Mouse (Mus musculus): ENCODE data around the gene Hrh1. TPM values are rescaled to one million over a fixed set of nuclear protein-coding genes. Genes with fewer than 3 reads are reported as not detected.

The Hrh1 gene
- total and polyA plus RNA-seq, 3 experiments, result not detected

DNA sequence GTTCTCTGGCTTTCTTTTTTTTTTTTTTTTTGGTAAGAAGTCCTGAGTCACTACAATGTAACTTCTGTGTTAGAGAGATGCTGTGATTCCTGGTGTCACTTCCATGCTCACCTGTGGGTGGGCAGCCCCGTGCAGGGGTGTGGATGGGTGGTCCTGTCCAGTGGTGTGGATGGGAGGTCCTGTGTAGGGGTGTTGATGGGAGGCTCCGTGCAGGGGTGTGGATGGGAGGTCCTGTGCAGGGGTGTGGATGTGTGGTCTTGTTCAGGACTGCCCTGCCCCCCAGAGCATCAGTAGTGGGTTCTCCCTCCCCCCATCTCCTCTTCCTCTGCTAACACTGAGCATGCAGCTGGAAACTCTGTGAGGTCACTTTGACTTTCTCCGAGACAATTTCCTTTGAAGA, 34.9 kb downstream of the Hrh1 start:
- no peak for DNase-seq (ENCODE audit: extremely low read depth)
- Histone ChIP-seq H3K27me3 (replicated peaks) (peaks cover 93% of the 10 kb centered on the region), H3K9me3 (replicated peaks; ENCODE audit: low read length) (no peaks in the 10 kb centered on the region), H3K27ac (ENCODE audit: insufficient read depth, low read depth) (no peak overlapping the region), H3K9ac (ENCODE audit: insufficient read depth, low read depth) (no peak overlapping the region), H3K4me1 (ENCODE audit: control insufficient read depth in 1 of 2, insufficient read depth in 2 of 2) (no peaks in the 10 kb centered on the region), H3K4me3 (replicated peaks in 1 of 3; ENCODE audit: low read depth in 2 of 3, low read length in 2 of 3, poor library complexity in 1 of 3) (no peak overlapping the region), H3K36me3 (replicated peaks in 1 of 2; ENCODE audit: control insufficient read depth in 1 of 2, insufficient read depth in 1 of 2, low read length in 1 of 2) (no peaks in the 10 kb centered on the region), H3K4me2 (ENCODE audit: insufficient read depth, low read depth, poor library complexity, severe bottlenecking) (no peak overlapping the region), H3K79me2 (replicated peaks; ENCODE audit: control insufficient read depth, extremely low read depth, insufficient read depth, poor library complexity, severe bottlenecking) (no peaks in the 10 kb centered on the region)
- dilution Hi-C loops (cut with MboI; ENCODE audit: extremely low pct_ligation_motif_present, extremely low pct_unique_long_range_greater_than_20kb, low sequenced_read_pairs) (no loop called here), in situ Hi-C loops (cut with MboI; ENCODE audit: low pct_ligation_motif_present, low pct_unique_long_range_greater_than_20kb, low sequenced_read_pairs) (no loop called here)
- TF ChIP-seq NRF1 (IDR thresholded peaks at IDR 0.05; ENCODE audit: low read depth, low read length) (no peak), NELFE (IDR thresholded peaks at IDR 0.05; ENCODE audit: low read depth, low read length) (no peak), TBP (conservative IDR thresholded peaks at IDR 0.05; ENCODE audit: low read depth, low read length) (no peak)

DNA sequence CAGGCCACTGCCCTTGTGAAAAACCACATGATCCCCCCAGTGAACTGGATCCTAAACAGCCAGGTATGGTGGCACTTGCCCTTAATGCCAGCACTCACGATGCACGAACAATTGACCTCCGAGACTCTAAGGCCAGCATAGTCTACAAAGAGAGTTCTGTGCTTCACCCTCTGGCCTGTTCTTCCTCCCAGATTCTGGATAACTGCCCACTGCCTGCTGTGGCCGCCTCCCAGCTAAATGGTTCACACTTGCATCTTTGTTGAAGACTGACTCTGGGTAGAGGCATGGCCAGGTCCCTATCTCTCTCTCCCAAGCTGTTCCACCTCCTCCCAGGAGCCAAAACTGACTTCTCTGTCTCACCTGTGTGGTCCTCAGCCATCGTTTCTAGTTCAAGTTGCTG, 36.8 kb downstream of the Hrh1 start:
- Histone ChIP-seq H3K79me2 (replicated peaks; ENCODE audit: control insufficient read depth, extremely low read depth, insufficient read depth, poor library complexity, severe bottlenecking) (no peaks in the 10 kb centered on the region), H3K4me1 (ENCODE audit: control insufficient read depth in 1 of 2, insufficient read depth in 2 of 2) (no peaks in the 10 kb centered on the region), H3K27me3 (replicated peaks) (peaks cover 82% of the 10 kb centered on the region), H3K4me3 (replicated peaks in 1 of 3; ENCODE audit: low read depth in 2 of 3, low read length in 2 of 3, poor library complexity in 1 of 3) (no peak overlapping the region), H3K4me2 (ENCODE audit: insufficient read depth, low read depth, poor library complexity, severe bottlenecking) (no peak overlapping the region), H3K9ac (ENCODE audit: insufficient read depth, low read depth) (no peak overlapping the region), H3K9me3 (replicated peaks; ENCODE audit: low read length) (peaks cover 5% of the 10 kb centered on the region), H3K27ac (ENCODE audit: insufficient read depth, low read depth) (no peak overlapping the region), H3K36me3 (replicated peaks in 1 of 2; ENCODE audit: control insufficient read depth in 1 of 2, insufficient read depth in 1 of 2, low read length in 1 of 2) (no peaks in the 10 kb centered on the region)
- no peak for DNase-seq (ENCODE audit: extremely low read depth)
- no peak for TF ChIP-seq RAD21 (IDR thresholded peaks at IDR 0.05; ENCODE audit: low read depth, low read length)
- no peak for TF ChIP-seq MAZ (IDR thresholded peaks at IDR 0.05; ENCODE audit: low read depth, low read length)
- no peak for TF ChIP-seq GABPA (IDR thresholded peaks at IDR 0.05; ENCODE audit: insufficient replicate concordance, low read depth, low read length)
- TF ChIP-seq USF1 (IDR thresholded peaks at IDR 0.05; ENCODE audit: low read depth, low read length), result no peak
- no peak for TF ChIP-seq ZNF384 (IDR thresholded peaks at IDR 0.05; ENCODE audit: low read depth, low read length)
- no peak for TF ChIP-seq E2F4 (IDR thresholded peaks at IDR 0.05; ENCODE audit: insufficient replicate concordance, low read depth, low read length)
- no peak for TF ChIP-seq TCF12 (IDR thresholded peaks at IDR 0.05; ENCODE audit: low read depth, low read length)
- TF ChIP-seq CHD1 (IDR thresholded peaks at IDR 0.05; ENCODE audit: low read depth, low read length), result no peak
- no peak for TF ChIP-seq MAFK (IDR thresholded peaks at IDR 0.05; ENCODE audit: insufficient replicate concordance, low read length)
- no peak for TF ChIP-seq JUND (conservative IDR thresholded peaks at IDR 0.05; ENCODE audit: low read depth, low read length)
- TF ChIP-seq NELFE (IDR thresholded peaks at IDR 0.05; ENCODE audit: low read depth, low read length), result no peak
- in situ Hi-C loops (cut with MboI; ENCODE audit: low pct_ligation_motif_present, low pct_unique_long_range_greater_than_20kb, low sequenced_read_pairs) (no loop called here), dilution Hi-C loops (cut with MboI; ENCODE audit: extremely low pct_ligation_motif_present, extremely low pct_unique_long_range_greater_than_20kb, low sequenced_read_pairs) (no loop called here)

DNA sequence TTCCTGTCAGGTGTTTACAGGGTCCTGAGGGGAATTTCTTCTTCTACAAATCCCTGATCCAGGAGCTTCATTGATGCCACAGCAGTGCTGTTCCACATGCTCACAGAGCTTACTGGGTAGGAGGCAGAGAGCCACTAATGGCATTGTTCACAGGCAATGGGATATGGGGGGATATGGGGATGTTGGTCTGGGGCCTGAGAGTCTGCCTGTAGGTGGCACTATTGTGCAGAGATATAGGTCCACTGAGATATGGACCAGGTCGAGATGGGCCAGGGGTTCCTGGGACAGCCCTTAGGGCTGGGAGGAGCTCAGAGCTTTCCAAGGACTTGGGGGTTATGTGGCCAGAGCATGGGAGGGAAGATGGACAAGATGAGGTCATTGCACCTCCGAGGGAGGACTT, 42.6 kb downstream of the Hrh1 start:
- no peak for DNase-seq (ENCODE audit: extremely low read depth)
- in situ Hi-C loops (cut with MboI; ENCODE audit: low pct_ligation_motif_present, low pct_unique_long_range_greater_than_20kb, low sequenced_read_pairs), result no loop called here
- H3K4me3 ChIP-seq (replicated peaks in 1 of 3; ENCODE audit: low read depth in 2 of 3, low read length in 2 of 3, poor library complexity in 1 of 3), result no peak overlapping the region
- no peak for TF ChIP-seq SMC3 (IDR thresholded peaks at IDR 0.05; ENCODE audit: low read depth, low read length)
- TF ChIP-seq POLR2AphosphoS2 (IDR thresholded peaks at IDR 0.05; ENCODE audit: low read depth, low read length), result no peak
- peak in 1 of 2 experiments; percentile 13; a peak in 1 of 4 replicates for TF ChIP-seq CTCF (conservative IDR thresholded peaks at IDR 0.05 in 1 of 2, IDR thresholded peaks at IDR 0.05 in 1 of 2; ENCODE audit: low read depth in 2 of 2, low read length in 2 of 2)
- peaks cover 12% of the 10 kb centered on the region for H3K9me3 ChIP-seq (replicated peaks; ENCODE audit: low read length)
- dilution Hi-C loops (cut with MboI; ENCODE audit: extremely low pct_ligation_motif_present, extremely low pct_unique_long_range_greater_than_20kb, low sequenced_read_pairs), result no loop called here
- H3K27me3 ChIP-seq (replicated peaks), result peaks cover 66% of the 10 kb centered on the region
- H3K36me3 ChIP-seq (replicated peaks in 1 of 2; ENCODE audit: control insufficient read depth in 1 of 2, insufficient read depth in 1 of 2, low read length in 1 of 2), result no peaks in the 10 kb centered on the region
- H3K27ac ChIP-seq (ENCODE audit: insufficient read depth, low read depth), result no peak overlapping the region
- no peak overlapping the region for H3K4me2 ChIP-seq (ENCODE audit: insufficient read depth, low read depth, poor library complexity, severe bottlenecking)
- H3K9ac ChIP-seq (ENCODE audit: insufficient read depth, low read depth), result no peak overlapping the region
- no peaks in the 10 kb centered on the region for H3K79me2 ChIP-seq (replicated peaks; ENCODE audit: control insufficient read depth, extremely low read depth, insufficient read depth, poor library complexity, severe bottlenecking)
- no peaks in the 10 kb centered on the region for H3K4me1 ChIP-seq (ENCODE audit: control insufficient read depth in 1 of 2, insufficient read depth in 2 of 2)
